Mouse (Mus musculus) ES-E14 (cell line): ENCODE results near the gene Blm. TPM values are rescaled to one million over a fixed set of nuclear protein-coding genes. Genes with fewer than 3 reads are reported as not detected.

Experiments
- DNase-seq: peaks from one replicate; pipeline ENCODE4 v3.0.0-alpha.2; 2013; ENCODE audit warnings: low read depth, low spot score
- H3K27ac ChIP-seq: 2 replicates; pipeline ENCODE4 v1.5.1; 2012; ENCODE audit warnings: low read depth, mild to moderate bottlenecking, low read length, moderate library complexity, mixed read lengths; ENCODE audit not compliant: poor library complexity, insufficient read depth, severe bottlenecking
- H3K36me3 ChIP-seq: 2 replicates; pipeline ENCODE4 v1.6.1; 2012; ENCODE audit warnings: mild to moderate bottlenecking, low read length, moderate library complexity, mixed read lengths; ENCODE audit not compliant: control insufficient read depth, poor library complexity, insufficient read depth, severe bottlenecking
- H3K4me1 ChIP-seq, 2 experiments: fragments of 150-350 bp in 1 of 2; sonication (generic) in 1 of 2; 2 replicates each; pipeline ENCODE4 v1.6.1; 2012; ENCODE audit warnings: low read length in 2 of 2, mild to moderate bottlenecking in 1 of 2, mixed read lengths in 1 of 2; ENCODE audit not compliant: control insufficient read depth in 2 of 2, insufficient read depth in 2 of 2, poor library complexity in 1 of 2
- H3K4me3 ChIP-seq, 2 experiments: fragments of 150-350 bp in 1 of 2; sonication (generic) in 1 of 2; 2 replicates each; pipeline ENCODE4 v1.5.1; 2012; ENCODE audit warnings: low read length in 2 of 2, low read depth in 1 of 2, mild to moderate bottlenecking in 1 of 2, mixed read lengths in 1 of 2; ENCODE audit not compliant: insufficient read depth in 1 of 2, poor library complexity in 1 of 2, severe bottlenecking in 1 of 2
- H3K9ac ChIP-seq: 2 replicates; pipeline ENCODE4 v1.6.1; 2012; ENCODE audit warnings: low read depth, mild to moderate bottlenecking, low read length, mixed read lengths; ENCODE audit not compliant: poor library complexity, insufficient read depth, severe bottlenecking
- H3K9me3 ChIP-seq: fragments of 150-350 bp; sonication (generic); 2 replicates; pipeline ENCODE4 v1.6.1; 2012; ENCODE audit warnings: low read depth, mild to moderate bottlenecking, low read length; ENCODE audit not compliant: control insufficient read depth, insufficient read depth
- CHD2 ChIP-seq: IDR thresholded peaks from 2 replicates; pipeline ENCODE4 v1.6.1; 2014; ENCODE audit warnings: mild to moderate bottlenecking, low read depth, low read length, inconsistent platforms
- HCFC1 ChIP-seq: IDR thresholded peaks from 2 replicates; pipeline ENCODE4 v1.6.1; 2012; ENCODE audit warnings: low read length, inconsistent platforms, borderline replicate concordance; ENCODE audit not compliant: insufficient read depth
- MAFK ChIP-seq: IDR thresholded peaks from 2 replicates; pipeline ENCODE4 v1.6.1; 2014; ENCODE audit warnings: mild to moderate bottlenecking, low read depth, low read length, inconsistent platforms; ENCODE audit not compliant: insufficient read depth
- ZC3H11A ChIP-seq: IDR thresholded peaks from 2 replicates; pipeline ENCODE4 v1.6.1; 2012; ENCODE audit warnings: low read depth, mild to moderate bottlenecking, inconsistent platforms, low read length, borderline replicate concordance
- ZNF384 ChIP-seq: IDR thresholded peaks from 2 replicates; pipeline ENCODE4 v1.6.1; 2012; ENCODE audit warnings: low read depth, low read length, inconsistent platforms
- in situ Hi-C, 2 experiments: fragments of 600-800 bp; cut with MboI; formaldehyde crosslinking; loops; one replicate each; pipeline ENCODE4 v1.15.1; 2025; ENCODE audit warnings: low sequenced_read_pairs in 2 of 2, inconsistent platforms in 1 of 2; ENCODE audit not compliant: unreplicated experiment in 2 of 2
- total RNA-seq: library from RNA; depleted of rRNA; stranded (reverse); fragments of 300-350 nt; gene quantifications from 2 replicates; pipeline ENCODE4 v1.2.3, GENCODE M21; 2012

Blm gene
- total RNA-seq, 1 experiment: 29.9 TPM

GRCm38 (mm10) chr7:80557161-80557560, 22.2 kb upstream of the Blm start:
- in situ Hi-C loops: no loop called here
- no peaks in the 10 kb centered on the region for H3K36me3 ChIP-seq
- no peak overlapping the region for H3K27ac ChIP-seq
- TF ChIP-seq MAFK (no peak), HCFC1 (no peak), ZNF384 (no peak), ZC3H11A (no peak), CHD2 (no peak)
- H3K4me1 ChIP-seq: peaks cover 0 to 2% of the 10 kb centered on the region in 2 experiments; a peak in 2 of 4 replicates
- no peak overlapping the region for H3K9ac ChIP-seq
- H3K4me3 ChIP-seq: no peak overlapping the region
- DNase-seq: no peak
- no peaks in the 10 kb centered on the region for H3K9me3 ChIP-seq

DNA sequence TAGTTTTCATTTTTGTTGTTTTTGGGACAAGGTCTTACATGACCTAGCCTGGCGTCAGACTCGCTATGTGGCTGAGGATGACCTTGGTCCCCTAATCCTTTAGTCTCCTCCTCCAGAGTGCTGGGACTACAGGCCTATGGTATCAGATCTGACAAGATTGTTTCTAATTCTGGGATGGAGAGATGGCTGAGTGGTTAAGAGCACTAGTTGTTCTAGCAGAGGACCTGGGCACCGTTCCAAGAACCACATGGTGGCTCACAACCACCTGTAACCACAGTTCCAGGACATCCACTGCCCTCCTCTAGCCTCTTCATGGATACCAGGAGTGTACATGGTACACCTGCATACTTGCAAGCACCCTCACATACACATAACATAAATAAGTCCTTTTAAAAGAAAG, 21.2 kb upstream of the Blm start:
- no peak for TF ChIP-seq ZNF384
- no peak for TF ChIP-seq CHD2
- TF ChIP-seq MAFK: no peak
- no peak for TF ChIP-seq ZC3H11A
- no peak for TF ChIP-seq HCFC1
- Histone ChIP-seq H3K27ac (no peak overlapping the region), H3K9ac (no peak overlapping the region), H3K9me3 (no peaks in the 10 kb centered on the region), H3K4me1 (peaks cover 0 to 2% of the 10 kb centered on the region in 2 experiments; a peak in 2 of 4 replicates), H3K4me3 (no peak overlapping the region), H3K36me3 (no peaks in the 10 kb centered on the region)
- in situ Hi-C loops: no loop called here
- no peak for DNase-seq

- no peak for DNase-seq
- in situ Hi-C loops: no loop called here
- no peak overlapping the region for H3K27ac ChIP-seq
- H3K9ac ChIP-seq: no peak overlapping the region
- no peak overlapping the region for H3K4me3 ChIP-seq
- H3K4me1 ChIP-seq: peaks cover 0 to 2% of the 10 kb centered on the region in 2 experiments; a peak in 2 of 4 replicates
- no peaks in the 10 kb centered on the region for H3K9me3 ChIP-seq
- no peaks in the 10 kb centered on the region for H3K36me3 ChIP-seq
- TF ChIP-seq MAFK: no peak
- no peak for TF ChIP-seq HCFC1
- TF ChIP-seq ZNF384: no peak
- TF ChIP-seq CHD2: no peak
- TF ChIP-seq ZC3H11A: no peak
Measured at GRCm38 (mm10) chr7:80555146-80555545, 20.2 kb upstream of the Blm start.

DNA sequence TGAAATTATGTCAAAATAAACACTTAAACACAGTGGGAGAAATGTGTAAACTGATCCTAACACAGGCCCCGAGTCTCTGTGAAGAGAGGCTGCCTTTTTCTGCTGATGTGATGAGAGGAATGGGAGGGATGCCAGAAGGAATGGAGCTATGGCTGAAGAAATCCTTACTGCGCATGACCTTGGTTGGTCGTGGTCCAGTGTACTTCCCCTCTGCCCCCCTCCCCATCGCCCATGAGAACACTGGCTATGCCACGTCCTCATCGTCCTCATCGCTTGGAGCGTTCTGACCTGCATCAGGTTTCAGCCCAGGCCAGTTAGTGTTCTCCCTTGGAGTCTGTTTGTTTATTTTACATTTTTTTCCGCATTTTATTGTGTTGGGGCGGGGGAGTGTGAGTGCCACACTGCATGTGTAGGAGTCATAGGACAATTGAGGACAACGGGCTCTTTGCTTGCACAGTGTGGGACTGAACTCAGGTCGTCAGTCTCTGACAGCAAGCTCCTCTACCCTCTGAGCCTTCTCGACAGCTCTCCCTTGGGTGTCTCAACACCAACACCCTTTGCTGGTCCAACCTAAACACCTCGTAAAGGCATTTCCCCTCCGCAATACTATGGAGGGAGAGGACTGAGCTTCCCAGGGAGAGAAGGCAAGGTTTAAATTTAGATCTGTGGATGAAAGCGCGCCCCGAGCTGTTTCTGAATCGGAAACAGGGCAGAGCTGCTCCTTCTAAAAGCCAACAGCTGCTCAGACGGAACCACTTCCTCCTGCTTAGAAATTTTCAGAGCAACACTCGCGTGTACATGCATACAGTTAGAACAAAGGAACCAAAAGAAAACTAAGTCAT, 19.5 kb upstream of the Blm start:
- no peak overlapping the region for H3K27ac ChIP-seq
- in situ Hi-C loops: no loop called here
- H3K4me1 ChIP-seq: peaks cover 0 to 2% of the 10 kb centered on the region in 2 experiments; a peak in 2 of 4 replicates
- H3K9ac ChIP-seq: no peak overlapping the region
- TF ChIP-seq HCFC1: no peak
- no peak for TF ChIP-seq CHD2
- TF ChIP-seq ZC3H11A: no peak
- no peak for TF ChIP-seq ZNF384
- TF ChIP-seq MAFK: no peak
- no peak for DNase-seq
- no peak overlapping the region for H3K4me3 ChIP-seq
- H3K9me3 ChIP-seq: no peaks in the 10 kb centered on the region
- no peaks in the 10 kb centered on the region for H3K36me3 ChIP-seq
